Mouse (Mus musculus) kidney, postnatal 0 days (tissue): ENCODE data around the gene Hoxb1. TPM values are rescaled to one million over a fixed set of nuclear protein-coding genes. Genes with fewer than 3 reads are reported as not detected.

Experiments
- ATAC-seq: fragments of 200-750 bp; cut with Nextera tagmentation; replicated peaks from 2 replicates; pipeline ENCODE4 v1.8.0; 2017; ENCODE audit warnings: low read depth, moderate number of reproducible peaks, moderate TSS enrichment, moderate library complexity; ENCODE audit not compliant: low FRiP score
- DNase-seq: peaks from one replicate; pipeline ENCODE4 v3.0.0-alpha.2; 2016; ENCODE audit warnings: low spot score
- H3K27ac ChIP-seq: fragments of 300-500 bp; sonication (generic); 2 replicates; pipeline ENCODE4 v1.5.1; 2014; ENCODE audit warnings: mild to moderate bottlenecking
- H3K27me3 ChIP-seq: fragments of 300-500 bp; sonication (generic); 2 replicates; pipeline ENCODE4 v1.6.1; 2014; ENCODE audit warnings: low read length, mixed read lengths; ENCODE audit not compliant: insufficient read depth
- H3K36me3 ChIP-seq: fragments of 300-500 bp; sonication (generic); 2 replicates; pipeline ENCODE4 v1.6.1; 2014; ENCODE audit warnings: low read length, mixed read lengths; ENCODE audit not compliant: insufficient read depth
- H3K4me1 ChIP-seq: fragments of 300-500 bp; sonication (generic); replicated peaks from 2 replicates; pipeline ENCODE4 v1.6.1; 2014; ENCODE audit warnings: antibody characterized with exemption, low read length, mixed read lengths; ENCODE audit not compliant: insufficient read depth
- H3K4me2 ChIP-seq: fragments of 300-500 bp; sonication (generic); 2 replicates; pipeline ENCODE4 v1.6.1; 2014; ENCODE audit warnings: mild to moderate bottlenecking, low read length, moderate library complexity, mixed read lengths
- H3K4me3 ChIP-seq: fragments of 300-500 bp; sonication (generic); replicated peaks from 2 replicates; pipeline ENCODE4 v1.5.1; 2014; ENCODE audit warnings: low read depth, low read length
- H3K9ac ChIP-seq: fragments of 300-500 bp; sonication (generic); 2 replicates; pipeline ENCODE4 v1.6.1; 2014; ENCODE audit warnings: low read depth, low read length
- H3K9me3 ChIP-seq: fragments of 300-500 bp; sonication (generic); replicated peaks from 2 replicates; pipeline ENCODE4 v1.6.1; 2016; ENCODE audit warnings: low read length, inconsistent platforms, mixed read lengths
- CTCF ChIP-seq: IDR thresholded peaks from 2 replicates; pipeline ENCODE4 v1.5.1; 2016; ENCODE audit warnings: antibody characterized with exemption, low read depth, mild to moderate bottlenecking, moderate library complexity
- WGBS: fragments of 180-500 bp; shearing (Covaris S2); extraction: QIAGEN DNeasy Blood & Tissue Kit; methylation state at CpG from one replicate; pipeline ENCODE4 v1.1.7; 2014; 5-methylcytosine and 5-hydroxymethylcytosine counted together
- polyA plus RNA-seq: library from polyadenylated mRNA; unstranded; fragments of >200 nt; fragmentation: Nextera tagmentation; extraction: Ambion mirVana; gene quantifications from 2 replicates; pipeline ENCODE4 v1.2.1, GENCODE M21; 2015

Hoxb1 gene
- polyA plus RNA-seq, 1 experiment from 2014 or later = 0.13 TPM

DNA sequence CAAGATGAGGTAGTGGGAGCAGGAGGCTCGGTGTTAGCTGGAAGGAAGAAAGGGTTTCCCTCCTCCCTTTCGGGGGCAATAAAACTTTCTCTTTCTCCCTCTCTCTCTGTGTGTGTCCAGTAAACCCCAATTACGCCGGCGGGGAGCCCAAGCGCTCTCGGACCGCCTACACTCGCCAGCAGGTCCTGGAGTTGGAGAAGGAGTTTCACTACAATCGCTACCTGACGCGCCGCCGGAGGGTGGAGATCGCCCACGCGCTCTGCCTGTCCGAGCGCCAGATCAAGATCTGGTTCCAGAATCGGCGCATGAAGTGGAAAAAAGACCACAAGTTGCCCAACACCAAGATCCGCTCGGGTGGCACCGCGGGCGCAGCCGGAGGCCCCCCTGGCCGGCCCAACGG is 45.6 kb upstream of the Hoxb1 start:
- TF ChIP-seq CTCF = no peak
- Histone ChIP-seq H3K9ac (peak overlapping the region; percentile 88), H3K27ac (peak overlapping the region; percentile 99), H3K4me1 (peaks cover 40% of the 10 kb centered on the region), H3K4me3 (peak overlapping the region; percentile 83), H3K4me2 (peak overlapping the region; percentile 96), H3K36me3 (0 out of 2 replicates have a peak, but pooled peaks cover 7% of the 10 kb centered on the region), H3K9me3 (no peaks in the 10 kb centered on the region), H3K27me3 (no peaks in the 10 kb centered on the region)
- peak; percentile 82 for DNase-seq
- 0 out of 2 replicates have a peak, but pooled peaks have one; percentile 0 for ATAC-seq
- WGBS = under 1% methylated on average over 29 of the region's 29 CpGs

DNA sequence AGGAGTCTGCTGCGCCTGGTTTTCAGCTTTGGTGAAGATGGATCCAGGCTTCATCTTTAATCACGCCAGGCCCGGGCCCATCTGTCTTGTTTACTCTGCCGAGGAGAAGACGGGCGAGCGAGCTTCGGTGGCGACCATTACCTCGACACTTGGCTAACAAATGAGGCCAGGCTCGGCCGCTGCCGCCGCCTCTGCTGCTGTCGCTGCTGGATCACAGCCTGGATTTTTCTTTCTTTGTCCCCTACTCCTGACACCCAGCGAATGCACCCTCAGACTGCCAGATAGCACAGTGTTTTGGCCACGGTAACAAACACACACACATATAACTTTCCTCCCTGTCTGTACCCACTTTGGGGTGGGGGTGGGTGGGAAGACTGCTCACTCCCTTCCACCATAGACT is 44.9 kb upstream of the Hoxb1 start:
- Histone ChIP-seq H3K9ac (peak overlapping the region; percentile 88), H3K9me3 (no peaks in the 10 kb centered on the region), H3K4me1 (peaks cover 42% of the 10 kb centered on the region), H3K4me3 (peak overlapping the region; percentile 83), H3K36me3 (0 out of 2 replicates have a peak, but pooled peaks cover 7% of the 10 kb centered on the region), H3K27ac (peak overlapping the region; percentile 99), H3K27me3 (no peaks in the 10 kb centered on the region), H3K4me2 (peak overlapping the region; percentile 96)
- WGBS = 10% methylated on average over 17 of the region's 17 CpGs
- no peak for TF ChIP-seq CTCF
- ATAC-seq (no peak), DNase-seq (no peak)

DNA sequence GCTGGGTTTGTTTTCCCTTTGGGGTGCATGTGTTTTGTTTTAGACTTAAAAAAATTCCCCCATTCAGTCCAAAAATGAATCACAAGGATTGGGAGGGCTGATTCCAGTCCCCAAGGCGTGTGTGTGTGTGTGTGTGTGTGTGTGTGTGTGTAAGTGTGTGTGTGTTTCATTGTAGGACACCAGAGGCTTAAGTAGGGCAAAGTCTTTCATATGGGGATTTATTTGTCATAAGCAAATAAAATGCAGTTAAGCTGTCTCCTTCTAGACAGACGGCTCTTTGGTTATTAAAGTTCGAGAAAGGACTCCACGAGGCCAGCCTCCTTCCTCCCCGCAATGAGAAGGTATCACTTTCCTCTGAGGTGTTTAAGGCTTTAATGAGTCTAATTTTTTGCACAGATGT is 43.7 kb upstream of the Hoxb1 start:
- Histone ChIP-seq H3K27me3 (no peaks in the 10 kb centered on the region), H3K36me3 (peaks cover 13% of the 10 kb centered on the region; the same call in 1 of the 2 replicates), H3K9me3 (no peaks in the 10 kb centered on the region), H3K27ac (peak overlapping the region; percentile 99), H3K4me3 (peak overlapping the region; percentile 22), H3K4me1 (peaks cover 44% of the 10 kb centered on the region), H3K9ac (peak overlapping the region; percentile 88), H3K4me2 (peak overlapping the region; percentile 96)
- 16% methylated on average over 5 of the region's 5 CpGs for WGBS
- ATAC-seq = no peak
- DNase-seq = no peak
- no peak for TF ChIP-seq CTCF

DNA sequence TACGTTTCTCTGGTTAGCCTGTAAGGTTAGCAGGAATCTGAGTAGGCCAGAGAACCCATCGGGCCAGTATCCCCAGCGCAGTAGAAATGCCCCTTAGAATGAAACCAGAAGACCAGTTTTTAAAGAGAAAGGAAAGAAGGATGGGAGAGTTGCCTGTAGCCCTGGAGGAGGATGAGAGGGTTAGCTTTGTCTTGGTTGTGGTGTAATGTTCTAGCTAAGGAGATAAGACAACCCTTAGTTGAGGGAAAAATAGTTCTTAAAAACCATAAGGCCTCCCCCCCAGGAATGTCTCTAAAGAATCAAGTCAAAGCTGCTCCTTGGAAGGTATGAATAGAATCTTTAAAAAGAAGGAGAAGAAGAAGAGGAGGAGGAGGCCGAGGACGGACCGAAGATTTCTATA is 42.8 kb upstream of the Hoxb1 start:
- no peak for ATAC-seq
- Histone ChIP-seq H3K4me2 (peak overlapping the region; percentile 96), H3K4me3 (peak overlapping the region; percentile 22), H3K27me3 (no peaks in the 10 kb centered on the region), H3K9ac (peak overlapping the region; percentile 88), H3K27ac (peak overlapping the region; percentile 99), H3K36me3 (peaks cover 13% of the 10 kb centered on the region; the same call in 1 of the 2 replicates), H3K9me3 (no peaks in the 10 kb centered on the region), H3K4me1 (peaks cover 52% of the 10 kb centered on the region)
- 41% methylated on average over 6 of the region's 6 CpGs for WGBS
- TF ChIP-seq CTCF = no peak
- no peak for DNase-seq

DNA sequence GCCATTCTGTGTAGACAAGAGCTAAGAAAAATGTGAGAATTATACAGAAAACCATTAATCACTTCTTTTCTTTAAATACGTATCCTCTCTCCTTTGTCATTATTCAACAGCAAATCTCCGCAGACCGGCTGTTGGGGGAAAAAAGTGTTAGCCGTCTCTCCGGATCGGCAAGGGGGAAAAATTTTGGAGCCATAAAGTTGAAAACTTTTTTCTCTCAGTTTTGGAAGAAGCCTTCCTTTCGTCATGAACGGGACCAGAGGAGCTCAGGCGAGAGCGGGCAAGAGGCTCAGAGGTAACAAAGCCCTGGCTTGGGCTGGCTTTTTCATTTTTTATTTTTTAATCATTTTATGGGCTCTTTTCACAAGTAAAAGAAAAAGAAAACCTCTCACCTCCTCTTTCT is 42.4 kb upstream of the Hoxb1 start, which contains the start of gene Hoxb3:
Gene Hoxb3 (plus strand): TSS at position 173 of the 400 bp plus-strand sequence.
- Histone ChIP-seq H3K36me3 (peaks cover 13% of the 10 kb centered on the region; the same call in 1 of the 2 replicates), H3K9ac (peak within 1 kb of the TSS; percentile 88), H3K4me2 (peak within 1 kb of the TSS; percentile 96), H3K27ac (peak within 1 kb of the TSS; percentile 99), H3K9me3 (no peaks in the 10 kb centered on the region), H3K27me3 (no peaks in the 10 kb centered on the region), H3K4me1 (peaks cover 50% of the 10 kb centered on the region), H3K4me3 (peak within 1 kb of the TSS; percentile 22)
- ATAC-seq = no peak
- no peak for TF ChIP-seq CTCF
- 24% methylated on average over 10 of the region's 10 CpGs for WGBS
- DNase-seq = no peak

DNA sequence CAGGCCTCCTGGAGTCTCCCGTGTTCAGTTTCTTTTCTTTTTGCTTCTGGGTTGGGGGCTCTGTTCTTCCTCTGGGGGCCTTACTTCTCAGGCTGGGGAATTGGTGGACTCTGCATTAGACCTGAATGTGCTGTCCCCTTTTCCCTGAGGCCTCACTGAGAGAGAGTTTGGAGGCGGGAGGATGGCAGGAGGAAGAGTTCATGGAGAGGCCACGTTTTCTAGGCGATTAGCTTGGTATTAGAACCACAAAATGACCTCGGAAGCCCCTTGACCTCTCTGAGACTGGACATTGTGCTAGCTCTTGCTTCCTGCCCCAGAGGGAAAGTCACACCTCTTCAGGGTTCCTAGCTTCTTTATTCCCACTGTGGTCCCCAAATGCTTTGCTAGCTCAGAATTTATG is 41.4 kb upstream of the Hoxb1 start:
- 13% methylated on average over 5 of the region's 5 CpGs for WGBS
- H3K4me3 ChIP-seq = peak overlapping the region; percentile 7; the same call in 1 of the 2 replicates
- H3K27me3 ChIP-seq = no peaks in the 10 kb centered on the region
- no peaks in the 10 kb centered on the region for H3K9me3 ChIP-seq
- H3K4me2 ChIP-seq = peak overlapping the region; percentile 96
- H3K36me3 ChIP-seq = peaks cover 13% of the 10 kb centered on the region; the same call in 1 of the 2 replicates
- DNase-seq (no peak), ATAC-seq (no peak)
- TF ChIP-seq CTCF = no peak
- peak overlapping the region; percentile 99 for H3K27ac ChIP-seq
- H3K9ac ChIP-seq = peak overlapping the region; percentile 88
- peaks cover 54% of the 10 kb centered on the region for H3K4me1 ChIP-seq
